Mouse (Mus musculus): ENCODE data around the gene Usp51.
A peak's percentile ranks its signal among the peaks of the same experiment; 100 is the strongest.
"Not testable (repeated sequence)": the region's sequence is repeated elsewhere in the genome, so short reads cannot be mapped to it uniquely, and the experiment has no call there.

Gene Usp51

GRCm38 (mm10) chrX:153006387-153006841, at the start of gene Usp51:
Gene Usp51, plus strand, starts transcription at chrX:153006469.
- peak; percentile 0 for DNase-seq (ENCODE audit: low read depth, low spot score)

GRCm38 (mm10) chrX:152969606-152970005, 36.7 kb upstream of the Usp51 start:
- no peak for DNase-seq (ENCODE audit: low read depth, low spot score)

- not testable (repeated sequence) for DNase-seq (ENCODE audit: low read depth, low spot score)
These were observed 32.6 kb upstream of the Usp51 start for GRCm38 (mm10) chrX:152973476-152974203.

GRCm38 (mm10) chrX:152974204-152974661, 32.0 kb upstream of the Usp51 start:
- DNase-seq (ENCODE audit: low read depth, low spot score): peak; percentile 7

GRCm38 (mm10) chrX:152976538-152976937, 29.7 kb upstream of the Usp51 start:
- DNase-seq (ENCODE audit: low read depth, low spot score): no peak

- DNase-seq (ENCODE audit: low read depth, low spot score): no peak
These were observed 21.3 kb upstream of the Usp51 start for GRCm38 (mm10) chrX:152985009-152985408.

- not testable (repeated sequence) for DNase-seq (ENCODE audit: low read depth, low spot score)
These were observed 16.4 kb upstream of the Usp51 start for GRCm38 (mm10) chrX:152989852-152990251.

GRCm38 (mm10) chrX:152996105-152996504, 10.2 kb upstream of the Usp51 start:
- not testable (repeated sequence) for DNase-seq (ENCODE audit: low read depth, low spot score)

- peak; percentile 16 for DNase-seq (ENCODE audit: low read depth, low spot score)
These were observed 884 bp downstream of the Usp51 start for GRCm38 (mm10) chrX:153007021-153007684.

- DNase-seq (ENCODE audit: low read depth, low spot score): no peak
These were observed 1.4 kb downstream of the Usp51 start for GRCm38 (mm10) chrX:153007685-153008047.

GRCm38 (mm10) chrX:153025255-153025654, 19.0 kb downstream of the Usp51 start:
- not testable (repeated sequence) for DNase-seq (ENCODE audit: low read depth, low spot score)

GRCm38 (mm10) chrX:153025709-153026108, 19.4 kb downstream of the Usp51 start:
- not testable (repeated sequence) for DNase-seq (ENCODE audit: low read depth, low spot score)

- not testable (repeated sequence) for DNase-seq (ENCODE audit: low read depth, low spot score)
These were observed 25.3 kb downstream of the Usp51 start for GRCm38 (mm10) chrX:153031547-153031946.

GRCm38 (mm10) chrX:153037087-153037971, 31.1 kb downstream of the Usp51 start, which contains the start of gene Mageh1:
Gene Mageh1, minus strand, starts transcription at chrX:153037575.
- DNase-seq (ENCODE audit: low read depth, low spot score): peak; percentile 43

- not testable (repeated sequence) for DNase-seq (ENCODE audit: low read depth, low spot score)
These were observed 31.9 kb downstream of the Usp51 start for GRCm38 (mm10) chrX:153037972-153038744.

Measured in WW6 (cell line).